Mouse (Mus musculus) liver, embryonic 14.5 days (tissue): ENCODE data around the gene Rufy3. TPM values are rescaled to one million over a fixed set of nuclear protein-coding genes. Genes with fewer than 3 reads are reported as not detected.

Source experiments
- ATAC-seq: fragments of 200-750 bp; cut with Nextera tagmentation; 2 replicates; pipeline ENCODE4 v1.8.0; 2017; ENCODE audit warnings: moderate number of reproducible peaks, mild to moderate bottlenecking, moderate library complexity; ENCODE audit not compliant: insufficient read depth
- DNase-seq, 3 experiments: peaks; one replicate each; pipeline ENCODE4 v3.0.0-alpha.2; 2012 to 2013; ENCODE audit warnings: low read depth in 3 of 3, low spot score in 3 of 3
- H3K27ac ChIP-seq: fragments of 300-500 bp; sonication (generic); 2 replicates; pipeline ENCODE4 v1.5.1; 2014; ENCODE audit warnings: moderate library complexity, mild to moderate bottlenecking, control low read depth, inconsistent platforms
- H3K27me3 ChIP-seq: fragments of 300-500 bp; sonication (generic); 2 replicates; pipeline ENCODE4 v1.6.1; 2014; ENCODE audit warnings: mild to moderate bottlenecking, low read length, moderate library complexity; ENCODE audit not compliant: control insufficient read depth, insufficient read depth
- H3K36me3 ChIP-seq: fragments of 300-500 bp; sonication (generic); replicated peaks from 2 replicates; pipeline ENCODE4 v1.6.1; 2014; ENCODE audit warnings: low read depth; ENCODE audit not compliant: control insufficient read depth, insufficient read depth
- H3K4me1 ChIP-seq, 2 experiments: fragments of 200-500 bp in 1 of 2; fragments of 300-500 bp in 1 of 2; sonication (generic) in 1 of 2; replicated peaks; 2 replicates each; pipeline ENCODE4 v1.6.1; 2012 to 2014; ENCODE audit warnings: antibody characterized with exemption in 1 of 2, inconsistent platforms in 1 of 2, low read length in 1 of 2; ENCODE audit not compliant: control insufficient read depth in 2 of 2, insufficient read depth in 2 of 2
- H3K4me2 ChIP-seq: fragments of 300-500 bp; sonication (generic); 2 replicates; pipeline ENCODE4 v1.6.1; 2014; ENCODE audit warnings: low read depth, mild to moderate bottlenecking, control low read depth, moderate library complexity
- H3K4me3 ChIP-seq, 2 experiments: fragments of 200-500 bp in 1 of 2; fragments of 300-500 bp in 1 of 2; sonication (generic) in 1 of 2; 2 replicates each; pipeline ENCODE4 v1.5.1; 2012 to 2014; ENCODE audit warnings: low read depth in 2 of 2, low read length in 2 of 2, mild to moderate bottlenecking in 2 of 2, control low read depth in 1 of 2, inconsistent platforms in 1 of 2, moderate library complexity in 1 of 2; ENCODE audit not compliant: insufficient read depth in 1 of 2
- H3K9ac ChIP-seq: fragments of 300-500 bp; sonication (generic); replicated peaks from 2 replicates; pipeline ENCODE4 v1.6.1; 2014; ENCODE audit warnings: mild to moderate bottlenecking, control low read depth, moderate library complexity
- H3K9me3 ChIP-seq: fragments of 300-500 bp; sonication (generic); 2 replicates; pipeline ENCODE4 v1.6.1; 2016; ENCODE audit warnings: low read length, mixed read lengths; ENCODE audit not compliant: control insufficient read depth
- CTCF ChIP-seq: IDR thresholded peaks from 2 replicates; pipeline ENCODE4 v1.5.1; 2016; ENCODE audit warnings: antibody characterized with exemption, low read depth, control low read depth
- EP300 ChIP-seq: IDR thresholded peaks from 2 replicates; pipeline ENCODE4 v1.6.1; 2016; ENCODE audit warnings: antibody characterized with exemption, low read depth
- WGBS: fragments of 180-500 bp; shearing (Covaris S2); extraction: QIAGEN DNeasy Blood & Tissue Kit; methylation state at CpG from one replicate; pipeline ENCODE4 v1.1.7; 2014; ENCODE audit not compliant: insufficient replicate concordance; 5-methylcytosine and 5-hydroxymethylcytosine counted together
- polyA plus RNA-seq, 2 experiments: library from polyadenylated mRNA; depleted of rRNA in 1 of 2; stranded (reverse) in 1 of 2; unstranded in 1 of 2; fragments of >200 nt; fragmentation: Nextera tagmentation in 1 of 2; extraction: Ambion mirVana in 1 of 2; gene quantifications; 2 replicates each; pipeline versions ENCODE4 v1.2.1 to v1.2.3; 2012 to 2014

The Rufy3 gene
- polyA plus RNA-seq, 2 experiments = 3.5 to 4.1 TPM

DNA sequence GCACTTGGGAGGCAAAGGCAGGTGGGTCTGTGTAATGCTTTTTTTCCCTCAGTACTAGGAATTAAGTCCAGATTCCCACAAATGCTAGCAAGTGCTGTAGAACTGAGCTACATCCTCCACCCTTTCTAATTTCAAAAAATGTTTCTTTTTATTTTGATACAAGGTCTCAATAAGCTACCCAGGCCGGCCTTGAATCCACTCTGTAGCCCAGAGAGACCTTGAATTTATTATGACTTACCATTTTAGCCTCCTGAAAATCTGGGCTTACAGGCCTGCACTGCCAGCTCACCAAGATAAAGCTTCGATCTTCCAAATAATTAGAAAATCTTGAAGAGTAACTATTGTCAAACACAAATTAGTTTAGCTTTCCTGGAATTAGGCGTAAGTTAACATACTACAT is 39.2 kb downstream of the Rufy3 start:
- TF ChIP-seq EP300 (no peak), CTCF (no peak)
- Histone ChIP-seq H3K4me3 (no peak overlapping the region), H3K9me3 (no peaks in the 10 kb centered on the region), H3K27ac (no peak overlapping the region), H3K9ac (no peak overlapping the region), H3K27me3 (no peaks in the 10 kb centered on the region), H3K4me2 (no peak overlapping the region), H3K36me3 (no peaks in the 10 kb centered on the region), H3K4me1 (no peaks in the 10 kb centered on the region)
- DNase-seq (no peak), ATAC-seq (no peak)
- WGBS = 64% methylated on average over 3 of the region's 3 CpGs

DNA sequence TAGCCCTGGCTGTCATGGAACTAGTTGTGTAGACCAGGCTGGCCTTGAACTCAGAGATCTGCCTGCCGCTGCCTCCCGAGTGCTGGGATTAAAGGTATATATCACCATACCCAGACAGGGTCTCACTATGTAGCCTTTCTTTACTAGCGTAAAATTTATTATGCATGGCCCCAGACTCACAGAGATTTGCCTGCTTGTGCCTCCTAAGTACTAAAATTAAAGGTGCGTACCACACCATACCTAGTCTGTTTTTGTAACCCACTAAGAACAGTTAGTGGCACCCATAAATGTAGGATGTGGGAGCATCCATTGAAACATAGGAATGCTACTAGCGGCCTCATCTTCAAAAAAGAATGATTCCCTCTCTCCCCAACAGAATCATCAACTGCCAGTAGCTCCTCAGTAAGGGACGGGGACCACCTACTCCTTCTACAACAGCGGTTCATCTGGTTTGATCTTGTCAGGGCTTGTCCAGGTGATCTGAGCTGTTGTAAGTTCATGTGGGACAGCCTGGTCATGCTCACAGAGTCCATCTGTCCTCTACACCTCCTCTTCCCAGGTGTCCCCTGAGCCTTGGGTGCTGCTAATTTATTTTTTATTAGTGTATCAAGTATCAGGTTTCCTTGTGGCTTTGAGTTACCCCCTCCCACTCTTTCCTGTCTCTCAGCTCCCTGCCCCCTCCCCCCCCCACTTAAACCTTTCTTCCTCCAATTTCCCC is 40.0 kb downstream of the Rufy3 start:
- H3K9ac ChIP-seq = no peak overlapping the region
- H3K36me3 ChIP-seq = no peaks in the 10 kb centered on the region
- TF ChIP-seq EP300 (no peak), CTCF (no peak)
- H3K9me3 ChIP-seq = no peaks in the 10 kb centered on the region
- ATAC-seq (no peak), DNase-seq (no peak)
- no peak overlapping the region for H3K4me2 ChIP-seq
- no peaks in the 10 kb centered on the region for H3K27me3 ChIP-seq
- 79% methylated on average over 7 of the region's 7 CpGs for WGBS
- H3K4me3 ChIP-seq = no peak overlapping the region
- no peak overlapping the region for H3K27ac ChIP-seq
- H3K4me1 ChIP-seq = no peaks in the 10 kb centered on the region

- Histone ChIP-seq H3K36me3 (no peaks in the 10 kb centered on the region), H3K27ac (no peak overlapping the region), H3K4me3 (no peak overlapping the region), H3K27me3 (no peaks in the 10 kb centered on the region), H3K4me2 (no peak overlapping the region), H3K9ac (no peak overlapping the region), H3K9me3 (no peaks in the 10 kb centered on the region), H3K4me1 (no peaks in the 10 kb centered on the region)
- ATAC-seq (no peak), DNase-seq (no peak)
- 68% methylated on average over 1 of the region's 1 CpGs for WGBS
- no peak for TF ChIP-seq CTCF
- no peak for TF ChIP-seq EP300
Measured at GRCm38 (mm10) chr5:88614129-88614528, 49.3 kb downstream of the Rufy3 start.

- H3K27ac ChIP-seq = no peak overlapping the region
Measured at GRCm38 (mm10) chr5:88616988-88617387, 52.1 kb downstream of the Rufy3 start.

DNA sequence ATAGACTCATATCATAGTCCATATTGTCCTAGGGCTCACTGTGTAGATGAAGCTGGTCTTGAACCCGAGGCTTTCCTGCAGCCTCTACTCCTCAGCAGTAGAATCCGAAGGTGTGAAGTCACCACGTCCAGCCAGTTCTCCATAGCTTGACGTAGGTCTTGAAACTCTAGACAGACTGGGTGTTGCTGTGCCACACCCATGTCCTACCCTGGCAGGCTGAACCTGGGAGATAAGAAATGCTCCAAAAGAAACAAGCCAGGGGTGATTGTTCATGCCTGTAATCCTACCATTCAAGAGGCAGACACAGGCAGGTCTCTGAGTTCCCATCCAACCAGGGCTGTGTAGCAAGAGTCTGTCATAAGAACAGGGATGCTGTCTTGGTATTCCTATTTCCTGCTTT is 62.7 kb downstream of the Rufy3 start:
- 23% methylated on average over 4 of the region's 4 CpGs for WGBS
- DNase-seq (peak; percentile 77 to 87 (median 80)), ATAC-seq (peak; percentile 99)
- H3K36me3 ChIP-seq = no peaks in the 10 kb centered on the region
- peak overlapping the region; percentile 78 for H3K27ac ChIP-seq
- peaks cover 15 to 16% of the 10 kb centered on the region in 2 experiments for H3K4me1 ChIP-seq
- peak; percentile 86 for TF ChIP-seq EP300
- TF ChIP-seq CTCF = no peak
- H3K4me2 ChIP-seq = peak overlapping the region; percentile 41
- no peak overlapping the region for H3K4me3 ChIP-seq
- H3K9ac ChIP-seq = no peak overlapping the region
- no peaks in the 10 kb centered on the region for H3K27me3 ChIP-seq
- H3K9me3 ChIP-seq = no peaks in the 10 kb centered on the region

More at GRCm38 (mm10) chr5:88616988-88617387, 52.1 kb downstream of the Rufy3 start:
- Histone ChIP-seq H3K9ac (no peak overlapping the region), H3K9me3 (no peaks in the 10 kb centered on the region), H3K4me3 (no peak overlapping the region), H3K4me2 (no peak overlapping the region), H3K27me3 (no peaks in the 10 kb centered on the region), H3K36me3 (no peaks in the 10 kb centered on the region; the same call in 1 of the 2 replicates), H3K4me1 (no peaks in the 10 kb centered on the region)
- no peak for ATAC-seq
- TF ChIP-seq CTCF = no peak
- no peak for TF ChIP-seq EP300
- 59% methylated on average over 4 of the region's 4 CpGs for WGBS
- no peak for DNase-seq
